Mouse (Mus musculus) embryo, embryonic 11 days (tissue): ENCODE data around the gene Fam162b.

Source experiments
- DNase-seq: peaks from one replicate; pipeline ENCODE4 v3.0.0-alpha.2; 2015

Gene Fam162b

DNA sequence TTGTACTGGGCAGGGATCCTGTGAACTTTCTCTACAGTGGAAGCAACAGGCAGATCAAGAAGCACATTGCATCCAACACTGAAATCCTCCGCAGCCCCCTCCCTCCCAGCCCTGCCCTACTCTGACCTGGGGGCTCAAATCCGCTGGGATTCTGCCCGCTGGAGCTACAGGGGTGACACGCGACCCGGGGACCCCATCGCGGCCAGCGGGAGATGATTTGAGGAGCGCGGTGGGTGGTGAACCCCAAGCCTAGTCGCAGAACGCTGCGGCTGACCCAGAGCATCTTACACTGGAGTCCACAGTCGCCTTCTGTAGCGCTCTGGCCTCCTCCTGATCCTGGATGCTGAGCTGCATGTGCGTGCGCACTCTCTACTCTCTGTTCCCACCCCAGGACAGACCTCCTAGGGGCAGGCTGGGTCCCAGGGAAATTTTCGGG, at the start of gene Fam162b:
Gene Fam162b (minus strand): TSS at position 379 of the 436 bp plus-strand sequence.
- DNase-seq, result peak; percentile 54

DNA sequence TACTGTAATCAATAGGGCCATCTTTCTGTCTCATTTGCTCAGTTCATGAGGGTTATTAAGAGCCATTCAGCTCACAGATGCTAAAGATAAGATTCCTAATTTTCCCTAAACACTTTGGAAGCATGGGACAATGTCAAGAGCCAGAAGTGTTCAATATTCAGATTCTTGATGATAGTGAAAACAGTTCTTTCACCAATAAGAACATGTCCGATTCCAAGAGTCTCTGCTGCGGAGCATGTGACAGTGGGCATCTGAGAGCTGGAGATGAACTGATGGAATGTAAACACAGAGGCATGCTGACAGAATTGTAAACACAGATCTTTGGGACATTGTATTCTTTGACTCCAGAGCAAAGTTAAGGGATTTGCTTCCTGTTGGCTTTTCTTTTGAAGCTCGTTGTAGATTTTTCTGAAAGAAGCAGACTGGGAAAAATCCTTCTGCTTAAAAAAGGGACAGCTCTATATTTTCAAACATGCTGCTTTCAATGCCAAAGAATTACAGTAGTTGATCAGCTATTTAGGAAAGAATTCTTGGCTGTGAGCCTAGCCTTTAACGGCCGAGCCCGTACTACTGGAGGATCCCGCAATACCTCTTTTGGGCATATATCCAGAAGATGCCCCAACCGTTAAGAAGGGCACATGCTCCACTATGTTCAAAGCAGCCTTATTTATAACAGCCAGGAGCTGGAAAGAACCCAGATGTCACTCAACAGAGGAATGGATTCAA, 41.3 kb upstream of the Fam162b start, which contains the start of gene Gprc6a:
Gene Gprc6a (minus strand): TSS at position 51 of the 726 bp plus-strand sequence.
- DNase-seq, result no peak

DNA sequence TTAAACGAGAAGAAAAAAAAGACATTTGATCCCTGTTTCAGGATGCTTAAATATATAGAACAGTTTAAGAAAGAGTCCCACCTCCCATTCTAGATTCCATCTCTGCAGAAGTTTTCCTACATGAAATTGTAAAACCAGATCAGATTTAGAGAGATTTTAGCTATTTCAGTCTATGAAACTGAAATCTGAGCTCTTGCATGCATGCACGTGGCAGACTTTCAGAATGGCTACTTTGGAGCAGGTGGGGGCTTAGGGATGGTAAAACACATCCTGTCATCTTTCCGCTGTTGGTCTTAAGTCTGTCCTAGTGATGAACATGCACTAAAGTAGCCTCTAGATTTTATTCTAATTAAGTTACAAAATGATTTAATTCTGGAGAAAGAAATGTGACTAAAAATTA, 30.9 kb upstream of the Fam162b start:
- no peak for DNase-seq

DNA sequence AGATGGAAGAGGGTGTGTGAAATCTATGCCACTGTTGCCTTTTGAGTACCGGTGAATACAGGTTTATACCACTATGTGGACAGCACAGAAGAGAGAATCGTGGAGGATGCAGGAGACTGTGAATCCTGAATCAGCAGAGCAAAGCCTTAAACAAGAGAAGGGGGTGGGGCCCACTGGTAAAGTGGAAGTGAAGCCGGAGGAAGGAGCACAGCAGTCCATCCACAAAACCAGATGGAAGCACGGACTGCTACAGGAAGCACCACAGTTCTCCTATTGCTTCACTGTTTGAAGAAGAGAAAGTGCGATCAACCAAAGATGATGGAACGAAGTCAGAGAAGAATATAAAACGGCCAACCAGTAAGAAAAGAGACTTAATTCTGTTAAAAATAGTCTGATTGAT, 29.8 kb upstream of the Fam162b start:
- peak; percentile 6 for DNase-seq

DNA sequence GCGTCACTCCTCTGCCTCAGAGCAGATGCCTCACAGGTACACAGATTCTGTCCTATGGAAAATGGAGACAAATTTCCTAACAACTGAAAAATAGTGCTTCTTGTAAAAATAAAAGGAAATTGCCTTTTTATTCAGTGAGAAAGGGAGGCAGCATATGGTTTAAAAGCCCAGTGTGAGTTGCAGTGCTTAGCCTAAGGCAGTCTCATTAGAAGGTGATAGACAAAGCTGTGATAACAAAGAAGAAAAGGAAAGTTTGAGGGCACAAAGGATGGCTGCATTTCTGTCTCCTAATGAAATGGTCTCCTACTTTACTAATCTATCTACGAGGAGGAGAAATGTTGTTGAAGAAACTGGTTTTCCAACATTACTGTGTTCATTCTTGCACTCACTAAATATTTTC, 28.2 kb upstream of the Fam162b start:
- DNase-seq, result no peak

DNA sequence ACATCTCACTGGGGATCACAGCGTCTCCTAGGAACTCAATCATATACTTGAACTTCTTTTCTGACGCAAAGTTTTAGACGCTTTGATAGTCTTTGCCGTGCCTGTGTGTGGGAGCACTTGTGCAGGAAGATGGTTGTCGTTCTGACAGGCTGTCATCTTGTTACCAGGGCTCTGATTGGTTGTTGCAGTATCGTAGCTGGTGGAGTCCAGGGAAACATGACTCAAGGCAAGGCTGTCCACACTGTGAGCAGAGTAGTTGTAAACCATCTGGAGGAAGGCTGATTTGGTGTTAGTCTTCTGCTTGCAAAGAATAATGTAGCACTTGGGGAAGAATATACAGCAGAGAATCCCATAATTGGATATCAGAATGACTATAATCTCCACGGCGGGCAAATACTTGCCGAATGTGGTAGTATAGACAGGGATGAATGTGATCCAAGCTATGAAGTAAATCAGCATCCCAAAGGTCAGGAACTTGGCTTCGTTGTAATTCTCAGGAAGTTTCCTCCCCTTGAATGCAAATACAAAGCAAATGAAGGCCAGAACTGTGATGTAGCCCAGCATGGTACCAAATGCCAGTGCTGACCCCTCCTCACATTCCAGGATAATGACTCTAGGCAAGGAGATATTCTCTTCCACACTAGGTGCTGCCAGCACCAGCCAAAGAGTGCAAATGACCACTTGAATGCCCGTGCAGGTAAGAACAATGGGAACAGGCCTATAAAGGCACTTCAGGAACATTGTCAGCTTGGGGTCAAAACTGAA, 24.7 kb upstream of the Fam162b start:
- DNase-seq, result no peak

DNA sequence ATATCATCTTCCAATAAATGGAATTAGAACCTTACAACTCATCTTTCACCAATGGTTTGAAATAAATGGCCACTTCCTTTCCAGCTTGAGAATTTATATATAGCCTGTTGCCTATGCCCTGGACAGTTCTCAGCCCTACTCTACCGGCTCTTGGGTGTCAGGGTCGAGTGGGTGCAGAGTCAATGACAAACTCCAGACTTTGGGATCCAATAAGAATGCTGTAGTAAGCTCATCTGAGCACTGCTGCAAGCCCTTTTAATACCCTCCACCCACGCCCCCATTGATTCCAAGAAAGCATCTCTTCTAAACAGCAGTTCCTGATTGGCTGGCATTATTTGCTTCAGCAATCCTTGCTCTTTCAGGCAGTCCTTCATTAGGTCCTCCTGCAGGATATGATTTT, 23.1 kb upstream of the Fam162b start:
- DNase-seq, result no peak

DNA sequence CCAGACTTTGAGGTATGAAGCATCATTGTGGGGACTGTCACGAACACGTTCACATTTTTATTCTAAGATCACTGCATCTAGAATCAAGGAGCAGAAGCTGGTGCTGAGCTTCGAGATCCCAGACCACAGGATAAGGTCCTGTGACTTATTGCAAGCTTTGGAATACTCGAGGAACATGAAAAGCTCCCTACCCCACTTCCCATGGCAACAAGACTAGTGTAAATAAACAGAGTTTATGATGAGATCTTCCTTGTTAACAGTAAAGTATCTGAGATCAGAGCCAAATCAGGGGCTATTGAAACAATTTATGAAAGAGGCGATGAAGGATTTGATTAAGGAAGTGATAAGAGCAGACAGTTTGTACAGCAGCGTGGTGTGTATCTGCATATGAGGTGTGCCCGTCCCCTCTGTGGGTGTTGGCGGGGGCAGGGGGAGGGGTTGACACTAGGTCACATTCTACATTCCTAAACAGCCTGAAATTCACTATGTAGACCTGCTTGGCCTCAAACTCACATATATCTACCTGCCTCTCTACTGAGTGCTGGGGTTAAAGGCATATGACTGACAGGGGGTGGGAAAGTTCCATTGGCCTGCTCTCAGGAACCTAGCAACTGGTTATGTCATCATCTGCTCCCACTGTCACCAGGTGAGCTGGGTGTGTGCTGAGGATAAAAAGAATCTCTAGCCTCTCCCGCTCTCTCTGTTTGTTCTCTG, 21.8 kb upstream of the Fam162b start:
- no peak for DNase-seq

DNA sequence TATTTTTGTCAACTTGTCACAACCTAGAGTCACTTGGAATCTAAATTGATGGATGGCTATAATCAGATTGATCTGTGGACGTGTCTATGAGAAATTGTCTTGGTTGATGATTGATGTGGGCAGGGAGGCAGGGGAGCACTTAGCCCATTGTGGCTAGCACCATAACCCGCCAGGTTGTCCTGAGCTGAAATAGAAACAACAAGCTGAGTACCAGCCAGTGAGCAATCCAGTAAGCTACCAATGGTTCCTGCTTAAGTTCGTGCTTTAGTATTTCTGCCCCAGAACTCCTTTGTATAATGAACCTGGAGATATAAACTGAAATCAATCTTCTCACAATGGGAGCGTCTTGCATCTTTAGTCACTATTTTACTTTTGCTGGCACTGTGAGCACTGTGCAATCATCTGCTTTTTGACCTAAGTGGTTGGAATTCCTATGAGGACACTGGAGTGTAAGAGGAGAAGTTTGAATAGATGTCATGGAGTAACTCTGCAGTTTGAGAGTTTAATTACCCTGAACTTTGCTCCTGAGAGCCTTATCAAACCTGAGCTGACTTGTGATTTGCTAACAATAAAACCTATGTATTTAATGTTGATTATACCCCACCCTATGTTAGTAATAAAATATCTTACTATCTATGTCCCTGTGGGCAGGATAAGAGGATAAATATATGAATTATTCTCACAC, 19.6 kb upstream of the Fam162b start:
- DNase-seq, result no peak

DNA sequence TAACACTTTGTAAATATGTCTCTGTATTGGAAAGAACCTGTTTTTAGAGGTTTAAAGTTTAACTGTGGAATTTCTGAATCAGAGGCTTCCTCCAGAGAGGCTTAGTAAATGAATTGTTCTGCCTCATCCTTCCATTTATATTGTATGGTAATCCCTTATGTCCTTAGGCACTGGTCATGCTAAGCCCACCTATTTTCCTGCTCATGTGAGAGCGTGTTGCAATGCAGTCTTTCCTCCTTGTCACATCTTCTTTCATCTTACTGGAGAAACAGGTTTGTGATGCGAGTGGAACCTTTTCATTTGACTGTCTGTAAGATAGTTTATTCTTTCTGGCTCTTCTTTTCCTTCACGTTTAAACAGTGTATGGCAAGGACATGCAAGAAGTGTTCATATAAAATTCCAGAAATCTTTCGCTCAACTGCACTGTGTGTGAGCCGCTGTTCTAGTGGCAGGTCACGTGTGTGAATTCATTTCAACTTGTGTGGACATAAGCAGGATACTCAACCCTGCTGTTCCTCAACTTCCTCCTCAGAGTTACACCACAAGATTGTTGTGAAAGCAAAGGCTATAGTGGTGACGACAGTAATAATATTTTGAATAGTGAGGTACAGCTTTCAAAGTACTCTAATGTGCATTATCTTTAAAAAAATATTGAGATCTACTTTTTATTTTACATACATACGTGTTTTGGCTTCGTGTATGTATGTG, 6.8 kb upstream of the Fam162b start:
- DNase-seq, result no peak

DNA sequence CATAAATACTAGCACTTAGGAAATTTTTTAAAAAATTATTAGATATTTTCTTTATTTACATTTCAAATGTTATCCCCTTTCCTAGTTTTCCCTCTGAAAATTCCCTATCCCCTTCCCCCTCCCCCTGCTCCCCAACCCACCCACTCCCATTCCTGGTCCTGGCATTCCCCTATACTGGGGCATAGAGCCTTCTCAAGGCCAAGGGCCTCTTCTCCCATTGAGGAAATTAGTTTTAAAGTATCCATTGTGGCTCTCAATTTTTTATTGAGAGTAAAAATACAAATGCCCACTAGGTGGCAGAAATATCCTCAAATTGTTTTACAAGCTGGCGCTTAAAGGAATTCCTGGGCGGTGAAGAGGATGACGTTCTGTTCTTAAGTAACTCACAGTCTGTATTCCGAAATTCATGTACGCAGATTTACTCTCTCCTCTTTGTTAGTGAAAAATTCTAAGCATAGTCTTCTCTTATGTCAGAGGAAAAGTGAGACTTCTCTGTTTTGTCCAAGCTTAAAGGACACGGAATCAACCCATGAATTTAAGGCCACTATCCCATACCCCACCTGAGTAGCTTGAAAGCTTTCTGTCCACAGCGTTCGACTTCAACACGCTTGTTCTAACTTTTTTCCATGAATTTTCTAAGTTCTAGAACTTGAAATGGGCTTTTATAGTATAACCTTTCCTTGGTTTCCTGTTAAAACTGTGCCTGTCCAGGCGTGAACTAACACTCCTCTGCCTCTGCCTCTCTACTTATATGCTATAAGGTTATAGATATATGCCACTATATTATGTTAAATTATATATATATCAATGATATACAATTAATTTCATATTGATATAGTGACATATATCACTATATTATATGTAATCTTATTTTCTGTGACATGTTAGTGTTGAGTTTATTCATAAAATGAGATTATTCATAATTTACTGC, 4.9 kb upstream of the Fam162b start:
- peak; percentile 83 for DNase-seq

DNA sequence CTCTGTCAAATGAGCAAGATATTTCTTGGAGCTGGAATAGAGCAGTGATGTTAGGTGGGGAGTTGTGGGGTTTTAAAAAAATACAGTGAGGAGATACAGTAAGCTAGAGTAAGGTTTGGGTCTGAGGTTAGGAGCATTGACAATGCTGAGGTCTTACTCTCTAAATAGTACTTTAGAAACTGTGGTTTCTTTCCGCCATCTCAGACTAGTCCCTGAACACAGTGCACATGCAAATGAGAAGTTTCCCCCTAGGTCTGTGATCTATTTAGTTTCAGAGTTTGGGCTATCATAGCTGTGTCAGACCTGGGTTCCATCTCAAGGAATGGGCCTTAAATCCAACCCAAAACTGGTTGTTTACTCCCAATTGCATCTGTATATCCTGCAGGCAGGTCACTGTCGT, 1.3 kb upstream of the Fam162b start:
- no peak for DNase-seq

DNA sequence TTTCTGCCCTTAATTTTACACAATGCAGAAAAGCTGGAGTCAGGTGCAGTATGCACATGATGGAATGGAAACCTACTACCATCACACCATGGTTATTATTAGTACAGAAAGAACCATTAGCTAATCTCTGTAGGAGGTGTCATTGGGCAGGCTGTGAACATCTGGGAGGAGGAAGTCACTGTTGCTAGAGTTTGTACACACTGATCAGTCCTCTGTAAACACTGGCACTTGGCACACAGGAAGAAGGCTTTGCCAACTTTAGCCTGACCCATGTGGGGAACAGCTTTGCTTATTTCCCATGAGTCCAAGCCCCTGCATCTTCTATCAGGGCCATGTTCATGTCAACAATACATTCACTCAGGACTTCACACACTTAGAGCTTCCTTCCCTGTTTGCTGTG, 5.4 kb downstream of the Fam162b start:
- DNase-seq, result no peak

DNA sequence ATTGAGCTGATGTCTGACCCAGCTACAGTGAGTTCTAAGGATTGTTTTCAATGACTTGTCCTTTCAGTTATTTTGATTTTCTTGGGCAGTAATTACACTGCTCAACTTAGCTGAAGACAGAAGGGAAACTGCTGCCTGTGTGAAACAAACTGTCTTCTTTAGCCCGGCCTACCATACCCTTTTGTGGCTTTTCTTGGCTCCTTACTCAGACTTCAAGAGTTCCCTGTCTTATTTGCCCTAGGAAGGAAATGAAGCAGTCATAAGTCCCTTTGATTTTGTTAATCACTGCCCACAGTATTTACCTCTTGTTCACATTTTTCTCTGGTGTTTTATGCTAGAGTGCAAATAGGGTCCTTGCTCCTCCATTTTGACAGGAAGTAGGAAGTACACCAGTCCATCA, 5.9 kb downstream of the Fam162b start:
- no peak for DNase-seq

DNA sequence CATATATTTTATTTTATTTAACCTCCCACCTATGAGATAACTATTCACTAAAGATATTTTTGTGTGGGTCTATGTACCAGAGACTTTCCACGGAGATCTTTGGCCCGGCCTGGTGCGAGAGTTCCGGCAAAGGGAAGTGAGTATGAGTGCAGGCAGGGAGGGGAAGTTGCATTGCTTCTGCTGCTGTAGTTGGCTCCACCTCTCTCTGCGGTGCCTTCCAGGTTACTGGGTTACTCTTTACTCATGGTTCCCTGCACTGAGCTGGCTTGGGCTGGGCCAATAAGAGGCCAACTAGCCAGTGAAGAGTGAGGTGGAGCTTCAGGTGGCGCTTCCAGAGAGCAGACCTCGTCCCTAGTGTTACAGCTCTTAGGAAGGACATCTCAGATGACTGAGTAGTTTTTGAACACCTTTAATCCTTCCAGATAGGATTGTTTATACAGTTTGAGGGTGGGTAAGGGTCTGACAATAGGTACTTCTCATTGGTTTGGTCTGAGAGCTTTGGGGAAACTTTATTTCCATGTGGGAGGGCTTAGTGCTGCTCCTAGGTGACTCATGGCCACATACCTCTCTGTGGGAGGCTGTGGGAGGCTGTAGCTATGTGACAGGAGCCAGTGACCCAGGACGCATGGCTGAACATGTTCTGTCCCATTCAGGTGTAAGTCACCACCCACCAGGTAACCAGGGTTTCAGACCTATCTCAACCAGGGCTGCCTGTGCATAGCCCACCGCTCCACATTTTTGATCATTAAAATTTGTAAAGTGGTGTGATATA, 18.9 kb downstream of the Fam162b start:
- DNase-seq, result no peak

DNA sequence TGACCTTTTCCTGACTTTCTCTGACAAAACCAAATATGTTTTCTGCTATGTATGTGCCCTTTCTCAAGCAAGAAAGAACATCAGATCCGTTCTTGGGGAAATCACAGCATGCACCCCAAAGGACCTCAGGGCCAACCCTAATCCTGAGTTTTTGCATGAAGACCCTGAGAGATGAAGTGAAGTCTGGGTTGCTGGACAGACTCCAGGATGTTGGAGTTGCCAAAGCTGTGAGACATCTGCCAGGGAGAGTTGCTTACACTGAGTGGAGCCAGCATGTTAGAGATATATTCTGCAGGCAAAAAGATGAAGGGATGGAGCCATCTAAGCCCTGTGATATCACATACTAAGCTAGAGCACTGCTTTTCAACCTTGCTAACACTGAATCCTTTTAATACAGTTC, 34.3 kb downstream of the Fam162b start:
- no peak for DNase-seq

DNA sequence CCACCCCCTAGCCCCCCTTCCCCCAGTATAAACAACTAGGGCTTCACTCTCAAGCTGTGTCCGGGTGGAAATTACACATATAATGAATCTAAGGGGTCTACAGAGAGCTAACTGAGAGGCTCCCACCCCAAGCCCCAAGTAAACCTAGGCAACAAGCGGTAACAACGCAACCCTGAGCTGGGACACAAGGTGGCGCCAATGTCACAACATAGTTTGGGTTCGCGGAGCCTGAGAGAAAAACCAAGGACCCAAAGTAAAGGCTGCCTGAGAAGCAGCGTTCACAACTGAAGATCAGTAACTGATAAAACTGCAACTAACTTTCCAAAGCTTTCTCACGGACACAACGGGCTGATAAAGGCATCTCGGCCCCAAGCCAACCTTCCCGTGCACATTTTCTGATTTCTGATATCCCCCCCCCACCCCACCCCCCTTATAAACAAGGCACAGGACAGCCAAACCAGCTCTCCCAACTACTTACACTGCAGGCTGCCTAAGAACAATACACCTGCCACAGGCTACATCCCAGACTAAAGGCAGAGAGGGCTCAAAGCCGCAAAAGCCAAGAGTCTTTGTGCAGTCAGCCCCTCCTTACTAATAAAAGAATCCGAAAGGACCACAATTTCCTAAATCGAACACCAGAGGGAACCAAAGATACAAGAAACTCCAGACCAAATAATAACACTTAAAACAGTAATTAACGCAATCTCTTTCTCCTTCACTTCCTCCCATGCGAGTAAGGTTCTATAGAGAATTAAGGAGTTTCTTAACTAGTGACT, 36.8 kb downstream of the Fam162b start:
- DNase-seq, result peak; percentile 92
